Comparison of ENCODE assay signal across 19 mouse cellular contexts in genomic region chr11:84442554-84443331, GRCm38 (mm10).
DNase-seq lines count a peak whose midpoint lies in the region; ATAC-seq and TF ChIP-seq lines count a peak whose summit lies in the region.
"Had no signal": no experiment of that assay in that cellular context is flagged by ENCODE, and none has a peak within 500 bp of the region (broad histone marks: within the 10 kb centered on the region; RNA-seq: fewer than 3 reads in every experiment).

No protein-coding gene starts in this region.

- H3K36me3 ChIP-seq in kidney, adult 2 months (ENCODE audit: control insufficient read depth, insufficient read depth, low read length), result peaks cover 3% of the 10 kb centered on the region; the same call in 1 of the 2 replicates
- no peaks in the 10 kb centered on the region; the same call in 1 of the 2 replicates for H3K36me3 ChIP-seq in stomach, embryonic 16.5 days (ENCODE audit: control insufficient read depth, insufficient read depth, low read length)

- peak overlapping the region; percentile 38 for H3K4me3 ChIP-seq in kidney, adult 2 months (ENCODE audit: insufficient read depth, low read depth, low read length)
- no peak overlapping the region for H3K4me3 ChIP-seq in stomach, embryonic 16.5 days (replicated peaks; ENCODE audit: low read length)
- H3K4me3 ChIP-seq: embryonic facial prominence, embryonic 10.5 days; hindbrain, embryonic 15.5 days; layer of hippocampus, adult 2 months; megakaryocyte, embryonic 14.5 days; neural tube, embryonic 15.5 days had no signal

- 53% methylated on average over 4 of the region's 4 CpGs for WGBS in kidney, adult 2 months
- 26% methylated on average over 4 of the region's 4 CpGs for WGBS in large intestine, adult 2 months
- 78% methylated on average over 4 of the region's 4 CpGs for whole genome bisulfite sequencing in stomach, embryonic 16.5 days

- H3K27me3 ChIP-seq in kidney, adult 2 months (replicated peaks; ENCODE audit: control insufficient read depth, insufficient read depth, low read length), result no peaks in the 10 kb centered on the region
- H3K27me3 ChIP-seq in stomach, embryonic 16.5 days (ENCODE audit: control insufficient read depth, insufficient read depth, low read length), result no peaks in the 10 kb centered on the region
- H3K27me3 ChIP-seq: hindbrain, embryonic 15.5 days; megakaryocyte, embryonic 14.5 days; neural tube, embryonic 15.5 days; Patski had no signal

- H3K27ac ChIP-seq in kidney, adult 2 months (ENCODE audit: insufficient read depth, low read depth, low read length), result peak overlapping the region; percentile 66
- H3K27ac ChIP-seq in stomach, embryonic 16.5 days (ENCODE audit: low read length), result no peak overlapping the region
- H3K27ac ChIP-seq: embryonic facial prominence, embryonic 10.5 days; hindbrain, embryonic 15.5 days; layer of hippocampus, adult 2 months; neural tube, embryonic 15.5 days had no signal

- no peak overlapping the region for H3K4me2 ChIP-seq in stomach, embryonic 16.5 days (ENCODE audit: low read depth, low read length)
- H3K4me2 ChIP-seq: hindbrain, embryonic 15.5 days; lung, embryonic 14.5 days; neural tube, embryonic 15.5 days had no signal

- DNase-seq in heart, adult 11 months, result peak; percentile 84
- DNase-seq in heart, adult 8-10 months (ENCODE audit: low spot score), result no peak
- peak; percentile 89 for DNase-seq in kidney, adult 2 months
- peak; percentile 88 for DNase-seq in large intestine, adult 2 months (ENCODE audit: low read depth, low spot score)
- DNase-seq in frontal cortex, postnatal 10 days (ENCODE audit: low spot score in 2 of 2), result no peak
- no peak for DNase-seq in thymus, postnatal 4 days
- DNase-seq: adrenal gland, adult 8-10 months; cerebellum, postnatal 14 days; heart, adult 18-20 months; lung, embryonic 14.5 days; thymus, postnatal 25 days had no signal

- no peak for TF ChIP-seq CTCF in kidney, adult 2 months (conservative IDR thresholded peaks at IDR 0.05; ENCODE audit: insufficient read depth, insufficient read length, low read depth, low read length)

- no peaks in the 10 kb centered on the region for H3K9me3 ChIP-seq in stomach, embryonic 16.5 days (replicated peaks; ENCODE audit: control insufficient read depth, low read length)
- H3K9me3 ChIP-seq: embryonic facial prominence, embryonic 10.5 days; hindbrain, embryonic 15.5 days; megakaryocyte, embryonic 14.5 days; neural tube, embryonic 15.5 days had no signal

- ATAC-seq in stomach, embryonic 16.5 days (ENCODE audit: insufficient read depth, low FRiP score), result peak; percentile 72; the same call in 1 of the 2 replicates
- no peak for ATAC-seq in megakaryocyte, adult 5-6 weeks (ENCODE audit: poor library complexity, severe bottlenecking)
- ATAC-seq: Patski had no signal

- no peak for TF ChIP-seq POLR2A in kidney, adult 2 months (IDR thresholded peaks at IDR 0.05; ENCODE audit: low read depth, low read length)

- H3K4me1 ChIP-seq in kidney, adult 2 months (ENCODE audit: control insufficient read depth, insufficient read depth, low read length), result peaks cover 8% of the 10 kb centered on the region; the same call in 1 of the 2 replicates
- no peaks in the 10 kb centered on the region for H3K4me1 ChIP-seq in stomach, embryonic 16.5 days (ENCODE audit: control insufficient read depth, insufficient read depth, low read length)
- H3K4me1 ChIP-seq: embryonic facial prominence, embryonic 10.5 days; hindbrain, embryonic 15.5 days; neural tube, embryonic 15.5 days had no signal

- no peak overlapping the region for H3K9ac ChIP-seq in stomach, embryonic 16.5 days (ENCODE audit: low read length)
- H3K9ac ChIP-seq: hindbrain, embryonic 15.5 days; lung, embryonic 14.5 days; neural tube, embryonic 15.5 days had no signal

Comparison
In these comparisons a context has a peak if more than half of its experiments do, and no peak if none do; other contexts are left out.
1. DNase-seq: peak in heart, adult 11 months (single experiment), kidney, adult 2 months (single experiment) and large intestine, adult 2 months (single experiment); none in heart, adult 8-10 months (single experiment), frontal cortex, postnatal 10 days (0 of 2) and thymus, postnatal 4 days (single experiment).